Mouse (Mus musculus) thymus, adult 2 months (tissue): ENCODE measurements around the gene Slc7a7.
"Not testable (repeated sequence)": the region's sequence is repeated elsewhere in the genome, so short reads cannot be mapped to it uniquely, and the experiment has no call there.

Experiments
- CTCF ChIP-seq: fragments of 200-500 bp; IDR thresholded peaks from 2 replicates; pipeline ENCODE4 v1.5.1; 2012; ENCODE audit warnings: mild to moderate bottlenecking, control low read depth, low read length, moderate library complexity, borderline replicate concordance; ENCODE audit not compliant: control insufficient read depth, poor library complexity, insufficient read depth; ENCODE audit errors: extremely low read depth
- POLR2A ChIP-seq: fragments of 200-500 bp; IDR thresholded peaks from 2 replicates; pipeline ENCODE4 v1.6.1; 2012; ENCODE audit warnings: mild to moderate bottlenecking, low read length, control low read depth, moderate library complexity; ENCODE audit not compliant: control insufficient read depth, poor library complexity, insufficient read depth; ENCODE audit errors: extremely low read depth

DNA sequence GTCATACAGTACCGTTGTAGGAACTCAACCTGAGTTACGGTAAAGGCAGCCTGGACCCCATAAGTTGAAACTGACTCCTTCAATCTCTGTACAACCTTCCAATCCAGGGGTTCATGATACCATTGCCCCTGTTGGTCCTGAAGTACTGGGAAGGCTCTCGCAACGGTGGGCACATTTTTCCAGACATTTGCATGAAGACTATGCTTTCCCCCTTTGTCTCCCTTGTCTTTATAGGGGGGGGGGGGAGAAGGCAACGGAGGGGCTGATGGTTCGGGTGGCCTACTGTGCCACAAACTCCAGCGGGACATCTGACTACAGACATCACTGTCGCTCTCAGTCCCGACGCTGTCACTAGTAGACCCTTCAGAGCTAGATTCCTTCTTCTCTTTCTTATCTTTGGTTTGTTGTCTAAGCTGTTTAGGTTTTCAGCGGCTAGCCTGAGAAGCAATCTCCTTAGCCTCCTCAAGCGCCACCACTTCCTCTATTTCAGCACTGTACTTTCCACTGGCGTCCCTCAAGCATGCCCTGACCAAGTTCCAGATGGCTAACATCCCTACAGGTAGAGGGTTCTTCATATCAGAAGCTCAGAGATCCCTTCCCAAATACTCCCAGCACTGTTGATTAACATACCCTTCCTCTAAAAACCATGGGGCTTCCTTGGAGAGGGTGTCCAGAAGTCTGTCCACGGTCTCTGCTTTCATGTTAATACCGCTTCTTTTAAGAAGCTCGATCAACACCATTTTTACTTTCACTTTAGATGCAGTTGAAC is 66.6 kb downstream of the Slc7a7 start:
- not testable (repeated sequence) for TF ChIP-seq CTCF, POLR2A
